Mouse (Mus musculus): ENCODE data around the gene 3110040M04Rik.
"Not testable (repeated sequence)": the region's sequence is repeated elsewhere in the genome, so short reads cannot be mapped to it uniquely, and the experiment has no call there.

DNA sequence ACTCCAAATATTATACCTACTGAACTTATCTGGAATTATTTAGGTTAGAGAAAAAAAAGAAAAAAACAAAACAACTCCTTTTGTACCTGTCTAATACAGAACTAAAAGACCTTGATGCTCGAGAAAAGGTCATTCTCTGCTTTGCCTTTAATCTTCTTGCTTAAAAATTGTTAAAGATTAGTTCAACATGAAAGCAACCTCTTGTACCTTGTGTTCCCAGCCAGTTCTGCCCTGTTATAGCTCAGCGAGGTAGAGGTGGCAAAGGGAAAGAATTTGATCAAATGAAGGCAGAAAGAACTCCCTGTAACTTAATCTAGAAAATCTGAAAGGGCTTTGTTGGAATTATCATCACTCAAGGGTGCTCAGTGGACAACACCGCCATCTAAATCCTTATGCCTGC is 17.7 kb upstream of the 3110040M04Rik start:
- TF ChIP-seq CTCF, EP300 (IDR thresholded peaks at IDR 0.05; ENCODE audit: low read depth): not testable (repeated sequence)

Data from heart, postnatal 0 days (tissue).